Mouse (Mus musculus): ENCODE data around the gene Lss. TPM values are rescaled to one million over a fixed set of nuclear protein-coding genes. Genes with fewer than 3 reads are reported as not detected.

The Lss gene
- total RNA-seq (2021) = 10 to 100 TPM; 40.7 to 43.1 TPM
- long read RNA-seq, experiment 1, full-length matches to known transcripts = 10 of 17 reads
- long read RNA-seq, experiment 1, partial matches to known transcripts = 3 of 17 reads
- long read RNA-seq, experiment 1, other reads (novel, unspliced or antisense) = 4 of 17 reads
- long read RNA-seq, experiment 2, full-length matches to known transcripts = 9 of 15 reads
- long read RNA-seq, experiment 2, partial matches to known transcripts = 0 of 15 reads
- long read RNA-seq, experiment 2, other reads (novel, unspliced or antisense) = 6 of 15 reads

DNA sequence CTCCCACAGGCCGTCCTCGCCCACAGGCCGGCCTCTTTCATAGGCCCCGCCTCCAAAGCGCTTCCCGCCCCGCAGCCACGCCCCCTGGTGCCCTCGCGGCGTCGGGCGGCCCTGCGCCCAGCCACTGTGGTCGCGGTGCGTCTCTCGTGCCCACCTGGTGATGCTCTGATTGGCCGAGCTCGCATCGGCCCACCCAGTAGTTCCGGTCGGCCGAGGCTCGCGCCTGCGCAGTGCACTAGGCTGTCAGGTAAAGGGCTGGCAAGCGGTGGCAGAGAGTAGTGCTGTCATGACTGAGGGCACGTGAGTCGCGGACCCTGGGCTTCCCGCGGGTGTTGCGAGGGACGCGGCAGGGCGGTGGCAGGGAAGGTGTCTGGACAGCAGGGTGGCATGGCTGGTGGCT is at the start of gene Lss:
Gene Lss, plus strand, starts transcription at position 214 of the 400 bp plus-strand sequence.
- peak; percentile 97 for DNase-seq (ENCODE audit: low spot score in 2 of 2)
- Histone ChIP-seq H3K4me3 (peak within 1 kb of the TSS; percentile 91), H3K27ac (peak within 1 kb of the TSS; percentile 78)
- TF ChIP-seq CTCF (conservative IDR thresholded peaks at IDR 0.05) = peak; percentile 64

DNA sequence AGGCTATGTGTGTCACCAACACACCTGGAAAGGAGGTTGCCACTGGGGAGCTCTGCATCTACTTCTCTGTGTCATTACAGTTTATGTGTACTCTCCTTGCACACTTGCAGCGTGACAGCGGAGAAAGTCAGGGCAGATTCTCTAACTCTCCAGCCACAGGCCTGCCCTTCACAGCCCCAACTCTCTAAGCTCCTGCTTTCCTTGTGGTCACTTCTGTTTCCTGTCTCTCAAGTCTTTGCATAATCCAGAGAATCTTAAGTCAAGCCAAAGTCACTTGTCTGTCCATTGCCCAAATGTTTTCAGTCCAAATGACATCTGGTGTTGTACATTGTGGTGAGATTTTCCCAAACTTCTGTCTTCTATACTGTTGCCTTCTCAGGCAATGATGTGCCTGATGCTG is 45.1 kb upstream of the Lss start:
- no peak for TF ChIP-seq CTCF (conservative IDR thresholded peaks at IDR 0.05)
- Histone ChIP-seq H3K27ac (no peak overlapping the region), H3K4me3 (no peak overlapping the region)
- DNase-seq (ENCODE audit: low spot score in 2 of 2) = no peak

DNA sequence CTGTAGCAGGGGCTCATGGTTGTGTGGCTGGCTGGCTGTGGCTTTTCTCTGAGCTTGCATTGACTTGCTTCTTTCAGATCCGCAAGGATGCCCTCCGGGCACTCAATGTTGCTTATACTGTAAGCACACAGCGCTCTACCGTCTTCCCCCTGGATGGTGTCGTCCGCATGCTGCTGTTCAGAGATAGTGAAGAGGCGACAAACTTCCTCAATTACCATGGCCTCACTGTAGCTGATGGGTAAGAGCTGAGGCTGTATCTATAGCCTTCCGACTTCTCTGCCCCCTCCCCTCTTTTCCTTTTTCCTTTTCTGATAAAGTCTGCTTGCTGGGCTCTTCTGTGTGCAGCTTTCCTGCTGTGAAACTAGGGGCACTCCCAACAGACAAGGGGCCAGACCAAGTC is 43.1 kb upstream of the Lss start:
- H3K27ac ChIP-seq = no peak overlapping the region
- no peak for TF ChIP-seq CTCF (conservative IDR thresholded peaks at IDR 0.05)
- H3K4me3 ChIP-seq = no peak overlapping the region
- no peak for DNase-seq (ENCODE audit: low spot score in 2 of 2)

DNA sequence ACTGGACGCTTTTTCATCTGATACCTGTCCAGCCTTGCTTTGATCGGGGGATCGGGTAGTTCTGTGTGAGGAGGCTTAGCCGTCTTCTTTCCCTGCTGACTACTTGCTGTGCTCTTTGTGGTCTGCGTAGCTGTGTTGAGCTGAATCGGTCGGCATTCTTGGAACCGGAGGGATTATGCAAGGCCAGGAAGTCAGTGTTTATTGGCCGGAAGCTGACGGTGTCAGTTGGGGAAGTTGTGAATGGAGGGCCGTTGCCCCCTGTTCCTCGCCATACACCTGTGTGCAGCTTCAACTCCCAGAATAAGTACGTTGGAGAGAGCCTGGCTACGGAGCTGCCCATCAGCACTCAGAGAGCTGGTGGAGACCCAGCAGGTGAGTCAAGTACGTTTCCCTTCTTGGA is 42.2 kb upstream of the Lss start:
- Histone ChIP-seq H3K4me3 (no peak overlapping the region), H3K27ac (no peak overlapping the region)
- TF ChIP-seq CTCF (conservative IDR thresholded peaks at IDR 0.05) = no peak
- DNase-seq (ENCODE audit: low spot score in 2 of 2) = no peak

DNA sequence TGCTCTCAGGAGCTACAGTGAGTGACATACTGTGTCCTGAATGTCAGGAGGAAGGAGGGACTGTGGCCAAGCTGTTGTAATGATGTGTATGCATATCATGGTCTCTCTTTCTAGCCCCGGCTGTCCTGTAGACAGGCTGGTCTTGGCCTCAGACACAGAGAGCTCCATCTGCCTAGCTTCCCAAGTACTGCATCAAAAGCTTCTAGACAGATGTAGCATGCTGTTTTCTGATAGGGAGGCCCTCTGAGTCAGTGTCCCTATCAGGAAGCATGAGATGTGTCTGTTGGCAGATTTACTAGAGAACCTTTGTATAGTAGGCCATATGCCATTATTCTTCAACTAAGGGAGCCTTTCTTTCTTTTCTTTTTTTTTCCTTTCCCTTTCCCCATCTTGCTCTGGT is 37.9 kb upstream of the Lss start:
- no peak overlapping the region for H3K4me3 ChIP-seq
- peak; percentile 55 for TF ChIP-seq CTCF (conservative IDR thresholded peaks at IDR 0.05)
- H3K27ac ChIP-seq = no peak overlapping the region
- no peak for DNase-seq (ENCODE audit: low spot score in 2 of 2)

DNA sequence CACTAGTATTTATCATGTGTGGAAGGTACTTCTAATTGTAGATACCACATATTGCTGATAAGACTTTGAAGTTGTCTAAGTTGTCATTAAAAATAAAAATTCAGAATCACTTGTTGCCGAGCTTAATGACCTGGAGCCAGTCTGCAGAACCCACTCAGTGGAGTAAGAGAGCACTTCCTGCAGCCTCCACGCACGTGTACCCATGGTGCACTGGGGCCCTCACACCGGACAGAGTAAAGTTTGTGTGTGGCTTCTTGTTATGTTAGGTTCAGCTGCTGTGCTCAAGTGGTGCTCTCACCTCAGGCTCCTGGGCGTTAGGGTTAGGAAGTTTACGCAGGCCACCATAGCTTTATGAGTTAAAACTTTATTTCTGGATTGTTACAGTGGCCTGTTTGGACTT is 35.9 kb upstream of the Lss start:
- no peak for TF ChIP-seq CTCF (conservative IDR thresholded peaks at IDR 0.05)
- no peak overlapping the region for H3K4me3 ChIP-seq
- no peak overlapping the region for H3K27ac ChIP-seq
- no peak for DNase-seq (ENCODE audit: low spot score in 2 of 2)

DNA sequence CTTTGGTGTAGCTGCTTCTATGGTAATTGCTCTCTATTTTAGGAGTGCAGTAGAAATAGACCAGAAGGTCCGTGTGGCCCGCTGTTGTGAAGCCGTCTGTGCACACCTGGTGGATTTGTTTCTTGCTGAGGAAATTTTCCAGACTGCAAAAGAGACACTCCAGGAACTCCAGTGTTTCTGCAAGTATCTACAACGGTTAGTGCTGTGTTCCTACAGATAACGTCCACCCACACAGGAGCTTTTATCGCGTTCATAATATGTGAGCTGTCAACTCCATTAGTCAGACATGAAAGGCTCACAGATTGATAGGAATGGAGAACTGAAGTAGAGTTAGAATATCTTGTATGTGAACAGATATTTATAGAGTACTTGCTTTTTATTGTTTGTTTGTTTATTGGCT is 35.0 kb upstream of the Lss start:
- Histone ChIP-seq H3K27ac (no peak overlapping the region), H3K4me3 (no peak overlapping the region)
- DNase-seq (ENCODE audit: low spot score in 2 of 2) = peak; percentile 20 to 26
- no peak for TF ChIP-seq CTCF (conservative IDR thresholded peaks at IDR 0.05)

DNA sequence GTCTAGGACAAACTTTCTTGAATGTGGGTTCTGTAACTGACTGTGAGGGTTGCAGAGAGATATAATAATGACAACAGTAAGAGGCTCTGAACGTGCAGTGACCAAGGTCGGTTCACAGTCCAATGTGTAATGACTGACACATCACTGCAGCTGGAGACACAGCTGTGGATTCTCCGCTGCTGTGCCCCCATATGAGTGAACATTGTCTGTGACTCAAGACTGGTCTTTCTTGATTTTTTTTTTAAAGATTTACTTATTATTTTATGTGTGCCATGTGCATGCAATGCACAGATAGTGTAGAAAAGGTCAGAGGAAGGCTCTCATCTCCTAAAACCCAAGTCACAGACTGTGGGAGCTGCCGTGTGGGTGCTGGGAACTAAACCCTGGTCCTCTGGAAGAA is 33.9 kb upstream of the Lss start:
- no peak overlapping the region for H3K4me3 ChIP-seq
- H3K27ac ChIP-seq = no peak overlapping the region
- no peak for TF ChIP-seq CTCF (conservative IDR thresholded peaks at IDR 0.05)
- DNase-seq (ENCODE audit: low spot score in 2 of 2) = no peak

DNA sequence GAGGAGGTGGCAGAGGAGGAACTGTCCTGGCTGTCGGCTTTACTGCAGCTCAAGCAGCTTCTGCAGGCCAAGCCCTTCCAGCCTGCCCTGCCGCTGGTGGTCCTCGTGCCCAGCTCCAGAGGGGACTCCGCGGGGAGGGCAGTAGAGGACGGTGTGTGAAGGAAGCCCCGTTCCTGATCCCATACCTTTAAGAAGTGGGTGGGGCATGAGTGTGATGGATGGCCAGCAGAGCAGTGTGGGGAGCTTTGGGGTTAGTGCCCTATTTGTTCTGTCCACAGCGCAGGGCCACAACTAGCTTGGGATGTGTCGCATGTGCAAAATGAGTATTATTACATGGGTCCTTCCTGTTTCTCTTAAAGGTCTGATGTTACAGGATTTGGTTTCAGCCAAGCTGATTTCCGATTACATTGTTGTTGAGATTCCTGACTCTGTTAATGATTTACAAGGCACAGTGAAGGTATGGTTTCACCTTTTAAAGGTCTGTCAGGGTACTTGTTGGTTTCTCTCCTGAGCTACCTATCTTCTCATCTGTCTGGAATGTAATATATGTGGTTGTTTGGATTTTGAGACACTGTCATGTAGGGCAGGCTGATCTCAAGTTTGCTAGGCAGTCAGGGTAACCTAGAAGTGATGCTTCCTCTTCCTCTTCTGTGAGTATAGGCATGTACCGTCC is 27.0 kb upstream of the Lss start:
- Histone ChIP-seq H3K4me3 (no peak overlapping the region), H3K27ac (no peak overlapping the region)
- TF ChIP-seq CTCF (conservative IDR thresholded peaks at IDR 0.05) = no peak
- DNase-seq (ENCODE audit: low spot score in 2 of 2) = no peak

DNA sequence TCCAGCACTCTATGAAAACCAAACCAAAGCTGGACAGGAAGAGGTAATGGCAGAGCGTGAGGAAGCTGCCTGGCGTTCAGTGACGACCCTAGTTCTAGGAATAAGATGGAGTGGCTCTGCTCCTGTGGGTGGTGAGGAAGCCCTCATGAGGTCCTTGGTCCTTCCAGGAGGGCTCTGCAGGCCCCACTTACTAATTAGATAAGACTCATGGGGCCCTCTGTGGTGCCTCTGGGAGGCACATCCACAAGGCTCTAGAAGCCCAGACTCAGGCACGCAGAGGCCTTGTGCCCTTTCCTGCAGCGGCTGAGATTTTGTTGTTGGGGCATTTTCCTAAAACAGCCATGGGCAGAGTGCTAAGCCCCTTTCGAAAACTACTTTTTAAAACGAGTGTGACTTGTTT is 25.5 kb upstream of the Lss start:
- H3K27ac ChIP-seq = no peak overlapping the region
- DNase-seq (ENCODE audit: low spot score in 2 of 2) = no peak
- TF ChIP-seq CTCF (conservative IDR thresholded peaks at IDR 0.05) = no peak
- H3K4me3 ChIP-seq = no peak overlapping the region

DNA sequence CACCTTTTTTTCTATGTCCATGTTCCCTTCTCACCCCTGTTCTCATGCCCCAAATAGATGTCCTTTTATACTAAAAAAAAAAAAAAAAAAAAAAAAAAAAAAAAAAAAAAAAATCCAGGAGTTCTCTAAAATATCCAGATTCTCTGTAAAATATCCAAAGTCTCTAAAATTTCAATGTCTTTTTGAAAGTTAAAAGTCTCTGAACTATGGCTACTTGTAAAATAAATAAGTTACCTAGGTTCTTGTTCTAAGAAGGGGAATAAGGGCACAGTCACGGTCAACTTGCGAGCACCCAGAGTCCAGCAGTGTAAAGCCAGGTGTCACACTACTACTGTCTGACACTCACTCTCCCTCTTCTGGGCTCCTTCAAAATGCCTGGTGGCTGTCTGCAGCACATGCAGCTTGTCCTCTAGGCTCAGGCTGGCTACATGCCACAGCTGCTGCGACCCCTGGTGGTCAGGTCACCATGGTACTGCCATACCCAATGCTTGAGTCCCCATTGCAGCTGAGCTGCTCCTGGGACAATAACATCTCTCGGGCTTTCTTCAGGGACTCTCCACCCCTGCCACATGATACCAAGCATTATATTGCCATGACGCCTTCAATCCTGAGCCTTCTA is 18.3 kb upstream of the Lss start:
- no peak overlapping the region for H3K27ac ChIP-seq
- TF ChIP-seq CTCF (conservative IDR thresholded peaks at IDR 0.05) = peak; percentile 80
- peak in 1 of 2 experiments; percentile 44 for DNase-seq (ENCODE audit: low spot score in 2 of 2)
- no peak overlapping the region for H3K4me3 ChIP-seq

DNA sequence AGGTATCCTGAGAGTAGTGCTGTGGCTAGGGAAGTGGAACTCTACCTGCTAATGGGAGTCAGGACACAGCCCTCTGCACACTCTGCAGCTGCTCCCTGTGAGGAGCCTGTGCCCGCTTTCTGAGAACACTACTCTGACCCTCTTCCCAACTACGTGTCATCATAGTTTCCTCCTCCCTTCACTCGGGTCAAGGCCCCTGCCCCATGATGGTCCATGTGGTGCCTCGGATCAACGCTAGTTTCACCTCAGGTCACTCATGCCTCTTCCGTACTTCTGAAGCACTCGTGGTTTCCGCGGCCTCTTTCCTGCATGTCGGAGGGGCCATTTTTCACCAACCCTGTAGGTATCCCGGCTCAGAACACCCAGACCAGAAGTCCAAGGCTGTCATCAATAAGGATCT is 466 bp upstream of the Lss start:
- no peak overlapping the region for H3K27ac ChIP-seq
- no peak for TF ChIP-seq CTCF (conservative IDR thresholded peaks at IDR 0.05)
- no peak for DNase-seq (ENCODE audit: low spot score in 2 of 2)
- H3K4me3 ChIP-seq = peak overlapping the region; percentile 91

DNA sequence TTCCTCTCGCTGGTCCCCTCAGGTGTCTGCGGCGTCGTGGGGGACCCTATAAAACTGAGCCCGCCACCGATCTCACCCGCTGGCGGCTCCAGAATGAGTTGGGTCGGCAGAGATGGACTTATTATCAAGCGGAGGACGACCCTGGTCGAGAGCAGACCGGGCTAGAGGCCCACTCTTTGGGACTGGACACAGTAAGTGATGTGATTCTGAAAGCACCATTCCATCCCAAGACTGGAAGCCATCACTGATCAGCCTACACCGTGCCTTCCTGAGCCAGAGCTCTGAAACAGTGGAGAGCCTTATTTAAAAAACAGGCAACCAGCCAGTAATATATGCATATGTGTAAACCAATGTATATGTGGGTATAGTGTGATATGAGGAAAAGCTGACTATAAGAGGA is 440 bp downstream of the Lss start:
- H3K27ac ChIP-seq = peak overlapping the region; percentile 78
- no peak for DNase-seq (ENCODE audit: low spot score in 2 of 2)
- H3K4me3 ChIP-seq = peak overlapping the region; percentile 91
- no peak for TF ChIP-seq CTCF (conservative IDR thresholded peaks at IDR 0.05)

DNA sequence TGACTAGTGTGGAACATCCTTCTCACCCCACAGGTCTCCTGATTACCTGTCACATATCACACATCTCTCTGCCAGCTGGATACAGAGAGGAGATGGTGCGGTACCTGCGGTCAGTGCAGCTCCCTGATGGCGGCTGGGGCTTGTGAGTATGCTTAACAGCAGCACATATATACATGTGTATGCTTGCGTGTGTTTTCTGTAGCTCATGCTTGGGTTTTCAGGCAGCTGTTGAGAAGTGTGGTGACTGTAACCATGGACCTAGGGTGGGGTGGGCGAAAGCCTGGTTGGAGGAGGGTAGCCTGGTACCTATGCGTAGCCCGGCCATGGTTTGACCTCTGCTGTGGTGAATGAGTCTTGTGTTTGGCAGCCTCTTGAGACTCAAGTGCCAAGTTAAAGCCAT is 4.1 kb downstream of the Lss start:
- DNase-seq (ENCODE audit: low spot score in 2 of 2) = no peak

More for the DNA sequence above, 4.1 kb downstream of the Lss start:
- H3K27ac ChIP-seq = no peak overlapping the region
- TF ChIP-seq CTCF (conservative IDR thresholded peaks at IDR 0.05) = no peak
- H3K4me3 ChIP-seq = no peak overlapping the region
